Mouse (Mus musculus) cerebellum, postnatal 10 days (tissue): Measurements from ENCODE around the gene Mb.
A peak's percentile ranks its signal among the peaks of the same experiment; 100 is the strongest.

Source experiments
- DNase-seq, 2 experiments: peaks; one replicate each; pipeline ENCODE4 v3.0.0; 2021; ENCODE audit warnings: mixed read lengths in 2 of 2

Gene Mb

DNA sequence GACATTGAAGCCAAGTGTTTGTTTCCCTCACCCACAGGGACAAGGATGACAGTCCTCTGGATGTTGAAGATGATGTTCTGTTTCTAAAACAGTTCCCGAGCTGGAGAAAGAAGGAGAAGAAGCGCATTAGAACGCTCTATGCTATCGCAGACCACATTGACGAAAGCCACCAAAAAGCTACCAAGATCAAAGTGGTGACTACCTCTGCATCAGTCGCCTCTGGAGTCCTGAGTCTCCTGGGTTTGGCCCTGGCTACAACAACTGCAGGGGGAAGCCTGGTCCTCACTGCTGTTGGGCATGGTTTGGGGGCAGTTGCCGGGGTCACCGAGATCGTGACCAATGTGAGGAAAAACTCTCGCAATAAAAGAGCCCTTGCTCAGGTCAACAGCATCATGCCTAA is at the start of gene Mb:
Mb (minus strand) TSS at position 101 of the 400 bp plus-strand sequence.
- no peak for DNase-seq

DNA sequence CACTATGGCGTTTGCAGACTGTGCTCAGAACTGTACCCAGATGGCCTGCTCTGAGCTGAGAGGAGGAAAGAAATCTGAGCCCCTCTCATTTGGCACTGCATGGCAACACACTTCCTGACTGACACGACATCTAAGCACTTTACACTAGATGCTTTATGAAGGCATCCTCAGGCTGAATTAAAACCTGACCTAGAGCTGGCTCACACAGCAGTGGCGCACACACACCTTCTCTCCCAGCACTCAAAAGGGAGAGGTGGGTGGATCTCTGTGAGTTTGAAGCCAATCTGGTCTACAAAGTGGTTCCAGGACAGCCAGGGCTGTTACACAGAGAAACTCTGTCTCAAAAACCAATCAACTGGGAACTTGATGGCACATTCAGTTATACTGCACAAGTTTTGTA is 49.3 kb upstream of the Mb start:
- DNase-seq: no peak

DNA sequence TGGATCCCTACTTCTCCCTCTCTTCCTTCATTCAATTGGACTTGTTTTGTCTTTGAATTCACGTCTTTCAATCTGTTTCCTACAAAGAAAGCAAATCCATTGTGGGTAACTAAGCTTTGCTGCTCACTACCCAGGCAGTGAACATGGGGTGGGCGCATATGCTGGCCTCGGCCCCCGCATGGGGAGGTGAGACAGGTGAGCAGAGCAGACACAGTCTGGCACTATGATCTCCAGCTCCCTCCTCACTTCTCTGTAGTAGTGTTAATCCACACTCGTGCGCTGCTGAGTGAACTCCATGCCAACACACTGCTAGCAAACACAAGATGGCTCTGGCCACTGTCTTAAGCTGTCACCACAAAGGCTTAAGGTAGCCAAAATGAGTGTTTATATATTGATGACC is 46.9 kb upstream of the Mb start:
- no peak for DNase-seq

DNA sequence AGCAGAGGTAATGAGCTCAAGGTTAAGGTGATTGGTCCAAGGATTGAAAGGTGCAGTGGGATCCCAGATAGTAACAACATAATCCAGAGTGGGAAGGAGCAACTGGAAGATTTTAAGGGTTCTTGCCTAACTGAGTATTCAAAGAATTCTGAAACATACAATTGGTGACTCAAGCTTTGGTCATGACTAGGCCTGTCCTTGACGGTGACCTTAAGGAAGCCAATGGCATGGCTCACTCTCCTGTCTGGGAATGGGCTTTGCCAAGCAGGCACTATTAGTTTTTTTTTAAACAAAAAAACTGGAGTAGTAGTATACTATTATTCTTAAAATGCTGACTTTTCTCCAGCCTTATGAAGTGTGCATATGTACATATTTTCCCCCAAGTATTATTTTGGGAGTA is 44.7 kb upstream of the Mb start:
- DNase-seq: no peak

DNA sequence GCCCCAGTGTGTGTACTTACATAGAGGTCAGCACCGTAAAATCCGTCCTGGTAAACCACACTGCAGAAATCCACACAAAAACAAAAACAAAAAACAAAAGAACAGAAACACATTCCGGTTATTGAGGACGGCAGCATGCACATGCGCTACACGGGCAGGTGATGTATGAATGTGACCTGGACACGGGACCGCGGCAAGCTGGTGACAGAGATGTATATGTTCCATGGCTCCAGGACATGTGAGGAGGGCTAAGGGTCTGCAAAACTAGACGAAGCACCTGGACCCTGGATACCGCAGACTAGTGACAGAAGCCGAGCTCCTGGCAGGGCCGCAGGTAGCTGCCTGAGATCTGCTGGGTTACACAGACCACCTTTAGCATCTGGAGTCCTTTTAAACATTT is 44.0 kb upstream of the Mb start:
- DNase-seq: no peak

DNA sequence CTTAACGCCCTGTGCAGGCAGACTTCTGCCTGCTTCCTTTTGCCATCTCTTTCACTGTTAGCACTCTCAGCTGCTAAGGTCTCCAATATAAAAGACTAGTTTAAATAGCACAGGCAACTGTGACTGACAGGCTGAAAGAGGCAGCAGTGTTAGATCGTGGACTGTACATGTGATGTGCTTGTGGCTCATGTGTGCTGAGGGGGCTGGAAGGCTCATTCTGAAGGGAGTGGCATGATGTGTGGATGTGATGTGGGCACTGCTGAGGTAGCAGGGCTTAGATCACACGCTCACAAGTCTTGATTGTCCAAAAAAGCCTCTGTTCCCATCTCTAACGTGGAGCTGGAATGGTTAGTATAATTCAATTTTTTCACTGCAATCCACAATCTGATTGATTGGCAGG is 40.9 kb upstream of the Mb start:
- DNase-seq: no peak

DNA sequence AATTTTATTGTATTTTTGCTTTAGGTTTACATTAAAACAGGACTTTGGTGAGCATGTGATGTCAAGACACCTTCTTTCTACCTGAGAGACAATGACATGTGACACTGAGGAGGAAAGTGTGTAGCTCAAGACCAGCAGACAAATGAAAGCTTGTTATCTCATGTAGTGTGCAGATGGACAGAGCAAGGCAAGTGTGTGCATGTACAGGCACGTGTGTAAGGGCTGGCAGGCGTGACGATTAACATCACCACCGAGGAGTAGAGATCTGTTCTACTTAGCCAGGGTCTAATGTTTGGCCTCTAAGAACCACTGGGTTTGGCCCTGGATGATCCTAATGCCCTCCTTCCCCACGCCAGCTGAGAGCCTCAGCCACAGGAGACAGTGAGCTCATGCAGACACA is 40.1 kb upstream of the Mb start:
- no peak for DNase-seq

DNA sequence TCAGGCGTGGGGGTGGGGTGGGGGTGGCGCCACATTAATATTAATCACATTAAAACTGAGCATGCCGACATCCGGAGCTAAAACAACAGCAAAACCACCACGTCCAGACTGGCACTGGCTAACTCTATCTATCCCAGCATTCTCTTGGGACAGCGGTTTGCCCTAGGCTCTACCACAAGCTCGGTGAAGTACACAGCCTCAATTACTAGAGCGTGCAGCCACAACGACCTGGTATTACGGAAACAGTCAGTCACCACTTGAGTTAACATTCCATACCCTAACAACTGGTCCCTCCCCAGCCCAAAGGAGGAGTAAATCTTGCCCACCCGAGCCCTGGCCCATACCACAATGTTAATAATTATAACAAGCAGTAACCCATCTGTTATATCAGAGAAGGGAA is 38.8 kb upstream of the Mb start:
- no peak for DNase-seq

DNA sequence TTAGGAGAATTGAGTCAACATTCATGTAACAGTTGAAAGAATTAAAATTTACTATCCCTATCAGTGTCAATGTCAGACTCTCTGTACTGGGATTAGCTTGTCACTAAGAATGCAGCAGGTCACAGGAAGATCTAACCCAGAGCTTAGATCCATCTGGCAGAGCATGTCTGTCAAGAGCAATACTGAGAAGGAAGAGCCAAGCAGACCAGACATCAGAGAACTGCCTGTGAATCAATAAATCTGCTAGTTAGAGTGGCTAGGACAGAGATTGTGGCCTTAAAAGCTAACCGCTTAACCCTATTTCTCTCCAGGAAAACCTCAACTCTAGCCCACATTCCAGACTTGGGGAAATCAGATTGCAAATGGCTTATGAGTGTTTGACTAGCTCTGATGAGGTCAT is 36.0 kb upstream of the Mb start:
- no peak for DNase-seq

DNA sequence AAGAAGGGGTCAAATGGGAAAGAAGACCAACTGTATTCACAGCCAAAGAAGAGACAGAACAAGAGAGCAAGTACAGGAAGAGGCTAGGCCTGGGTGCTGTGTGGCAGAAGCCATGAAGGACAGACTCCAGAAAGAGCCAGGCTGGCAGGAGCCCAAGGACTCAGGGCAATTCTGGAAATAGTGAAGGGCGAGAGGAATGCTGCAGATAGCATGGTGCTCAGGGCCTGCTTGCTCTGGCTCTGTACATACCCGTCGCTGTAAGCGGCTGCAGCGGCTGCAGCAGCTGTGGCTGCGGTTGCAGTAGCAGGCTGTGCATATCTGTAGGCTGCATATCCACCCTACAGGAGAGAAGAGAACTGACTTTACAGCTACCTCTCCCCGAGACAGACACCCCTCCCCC is 35.3 kb upstream of the Mb start:
- DNase-seq: peak in 1 of 2 experiments; percentile 52

DNA sequence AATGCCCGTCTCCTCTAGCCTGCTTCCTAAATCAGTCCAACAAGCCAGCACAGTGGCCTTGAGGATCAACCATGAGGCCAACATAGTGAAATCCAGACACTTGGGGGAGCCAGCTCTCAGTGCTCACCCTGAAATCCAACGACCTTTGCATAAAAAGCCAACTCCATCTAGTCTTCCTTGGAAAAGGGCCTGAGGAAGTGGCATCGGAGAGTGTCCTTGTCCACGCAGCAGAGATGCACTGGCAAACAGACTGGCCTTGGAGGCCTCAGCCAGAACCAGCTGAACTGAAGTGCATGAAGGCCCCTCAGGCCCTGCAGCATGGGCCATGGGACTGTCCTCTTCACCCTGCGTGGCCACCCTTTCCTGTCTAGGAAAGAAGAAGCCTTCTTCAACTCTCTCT is 31.0 kb upstream of the Mb start:
- peak; percentile 30 to 33 for DNase-seq

DNA sequence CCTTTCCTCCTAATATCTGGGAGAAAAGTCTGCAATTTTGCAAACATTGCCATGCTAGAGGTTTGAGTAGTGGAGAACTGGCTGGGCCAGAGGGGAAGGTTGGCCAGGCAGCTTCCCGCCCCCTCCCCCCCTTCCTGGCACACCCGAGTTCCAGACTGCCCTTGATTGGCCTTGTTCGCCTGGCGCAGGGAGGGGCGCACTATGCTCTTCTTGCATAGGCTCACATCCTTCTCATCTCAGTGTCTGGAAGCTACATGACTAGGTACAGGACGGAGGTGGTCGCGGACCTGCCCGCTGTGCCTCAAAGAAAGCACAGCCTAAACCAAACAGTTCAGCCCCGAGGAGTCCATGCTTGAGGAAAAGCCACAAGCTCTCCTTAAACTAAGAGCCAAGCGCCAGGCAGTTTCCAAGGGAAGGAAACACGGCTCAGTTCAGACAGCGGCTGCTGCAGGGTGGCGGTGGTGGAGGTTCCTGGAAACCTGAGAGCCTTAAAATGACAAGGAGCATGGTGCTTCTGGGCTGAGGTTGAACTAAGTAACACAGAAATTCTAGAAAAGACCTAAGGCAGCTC is 30.3 kb upstream of the Mb start:
- peak; percentile 74 to 75 for DNase-seq

DNA sequence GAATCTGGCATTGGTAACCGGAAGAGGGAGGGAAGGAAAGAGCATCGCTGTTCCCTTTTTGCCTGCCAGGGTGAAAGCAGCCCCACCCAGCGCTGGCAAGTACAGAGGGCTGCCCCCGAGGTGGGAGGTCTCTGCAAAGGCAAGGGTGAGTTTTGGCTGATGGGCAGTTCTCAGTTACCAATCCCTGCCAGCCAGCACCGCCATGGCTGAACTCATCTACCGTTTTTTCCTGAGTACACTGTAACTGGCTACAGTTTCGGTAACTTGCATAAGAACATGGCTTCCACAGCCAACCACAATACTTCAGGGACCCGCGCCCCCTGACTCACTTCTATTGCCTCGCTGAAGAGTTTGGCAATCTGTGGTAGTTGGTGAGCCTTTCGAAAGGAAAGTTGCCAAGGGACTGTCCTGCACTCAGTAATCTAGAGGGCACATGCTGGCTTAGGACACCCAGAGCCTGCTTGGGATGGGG is 29.5 kb upstream of the Mb start:
- DNase-seq: peak; percentile 70 to 74

DNA sequence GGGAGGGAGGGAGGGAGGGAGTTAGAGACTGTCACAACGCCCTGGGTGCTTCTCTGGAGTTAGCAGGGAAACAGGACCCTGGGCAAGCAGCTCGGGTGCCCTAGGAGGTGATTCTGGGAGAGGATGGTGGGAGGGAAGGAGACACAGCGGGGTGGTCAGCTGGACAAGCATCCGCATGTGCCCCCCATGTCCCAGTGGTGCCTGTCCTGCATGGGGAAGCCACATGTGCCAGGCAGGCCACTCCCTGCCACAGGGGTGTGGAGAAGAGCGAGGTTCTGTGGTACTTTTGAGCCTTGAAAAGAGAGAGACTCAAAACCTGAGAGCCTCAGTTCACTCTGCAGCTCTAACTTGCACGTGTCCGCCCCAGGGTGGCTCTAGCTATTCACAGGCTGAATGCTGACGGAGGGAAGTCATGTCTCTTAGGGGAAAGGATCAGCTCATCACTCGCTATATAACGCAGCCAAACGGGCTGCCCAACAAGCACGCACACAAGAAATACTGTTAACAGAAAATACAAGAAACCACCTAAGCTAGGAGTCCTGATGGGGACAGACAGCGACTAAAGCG is 28.9 kb upstream of the Mb start:
- DNase-seq: peak in 1 of 2 experiments; percentile 18

DNA sequence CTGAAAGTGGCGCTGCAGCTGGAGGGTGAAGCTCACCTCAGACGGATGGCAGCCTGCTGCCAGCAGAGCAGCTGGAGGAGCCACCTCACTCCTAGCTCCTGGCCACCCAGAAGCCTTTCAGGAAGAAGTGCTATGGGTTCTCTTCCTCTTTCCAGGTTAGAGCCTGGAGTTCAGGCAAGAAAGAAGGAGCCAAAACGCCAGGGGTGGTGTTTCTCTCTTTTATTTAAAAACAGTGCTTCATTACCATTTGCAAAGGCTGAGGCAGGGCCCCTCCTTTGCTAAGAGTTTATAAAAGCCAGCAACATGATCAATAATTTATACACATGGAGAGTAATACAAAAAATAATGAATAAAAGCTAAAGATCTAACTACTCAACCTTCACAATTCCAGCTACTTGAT is 28.3 kb upstream of the Mb start:
- DNase-seq: no peak

DNA sequence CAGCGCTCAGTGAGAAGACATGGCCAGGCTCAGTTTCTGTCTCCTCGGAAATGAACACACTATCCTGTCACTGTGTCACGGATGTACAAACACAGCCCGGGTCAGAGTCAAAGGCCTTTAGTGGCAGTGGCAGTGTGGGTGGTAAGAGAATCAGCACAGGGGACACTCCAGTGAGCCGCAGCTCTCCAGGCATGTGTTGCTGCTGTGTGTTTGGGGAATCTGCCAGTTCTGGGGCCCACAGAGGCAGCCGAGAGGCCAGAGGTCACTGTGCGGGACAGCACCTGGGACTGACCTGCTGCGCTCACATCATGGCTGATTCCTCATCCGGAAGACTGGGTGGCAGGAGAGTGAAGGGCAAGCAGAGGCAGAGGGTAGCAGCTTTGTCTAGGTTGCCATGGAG is 27.4 kb upstream of the Mb start:
- no peak for DNase-seq

DNA sequence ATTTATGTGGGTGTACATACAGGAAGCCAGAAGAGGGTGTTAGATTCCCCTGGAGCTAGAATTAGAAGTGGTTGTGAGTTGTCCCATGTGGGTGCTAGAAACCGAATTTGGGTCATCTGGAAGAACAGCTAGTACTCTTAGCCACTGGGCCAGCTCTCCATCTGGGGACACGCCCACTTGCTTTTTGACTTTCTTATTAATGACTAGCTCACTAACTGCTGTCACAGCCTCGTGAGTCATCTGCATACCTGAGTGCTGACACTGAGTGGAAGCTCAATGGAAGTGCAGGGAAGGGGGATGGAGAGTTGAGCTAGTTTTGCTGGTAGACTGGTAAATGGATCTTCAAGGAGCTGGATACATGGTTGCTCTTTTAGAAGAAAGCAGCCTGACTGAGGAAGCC is 26.1 kb upstream of the Mb start:
- DNase-seq: no peak

DNA sequence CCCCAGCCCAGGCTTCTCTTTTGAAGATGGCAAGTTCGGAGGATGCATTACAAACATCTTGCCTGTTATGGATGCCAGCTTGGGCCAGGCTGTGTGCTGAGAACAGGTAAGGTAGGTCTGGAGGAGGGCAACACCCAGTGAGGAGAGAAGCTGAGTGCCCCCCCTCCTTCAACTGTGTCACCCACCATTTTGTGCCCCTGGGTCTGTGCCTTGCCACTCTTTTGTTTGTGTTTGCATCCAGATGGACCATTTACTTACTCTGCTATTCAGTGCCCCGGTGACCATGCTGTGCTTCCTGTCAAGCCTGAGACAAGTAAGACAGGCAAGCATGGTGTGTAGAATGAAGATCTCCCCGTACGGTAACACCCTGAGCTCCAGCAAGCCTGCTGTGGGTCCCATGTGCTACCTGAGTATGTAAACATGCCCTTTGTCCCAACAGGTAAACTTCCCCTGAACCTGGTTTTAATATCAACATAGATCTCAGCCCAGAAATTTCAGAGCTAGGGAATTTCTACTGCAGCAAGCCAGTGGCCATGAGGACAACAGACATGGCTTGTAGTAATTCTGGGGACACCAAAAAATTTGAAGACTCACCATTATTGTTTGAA is 22.2 kb upstream of the Mb start:
- no peak for DNase-seq

DNA sequence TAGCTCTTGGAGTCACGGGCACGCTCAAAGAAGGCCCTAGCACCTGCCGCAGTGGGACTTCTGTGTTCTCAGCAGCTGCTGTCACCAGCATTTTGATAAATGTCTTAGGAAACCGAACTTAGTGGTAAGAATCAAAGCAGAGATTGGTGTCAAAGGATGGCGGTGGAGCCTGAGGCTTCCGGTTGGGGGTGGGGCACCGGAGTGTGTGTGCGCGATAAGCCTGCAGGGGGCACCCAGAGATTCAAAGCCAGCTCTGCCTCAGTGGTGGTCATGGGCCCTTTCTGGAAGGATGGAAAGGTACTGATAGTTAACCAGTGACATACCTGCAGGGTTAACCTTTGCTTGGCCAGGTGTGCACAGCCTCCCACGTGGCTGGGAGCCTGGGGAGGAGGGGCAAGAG is 21.0 kb upstream of the Mb start:
- peak; percentile 59 to 62 for DNase-seq

DNA sequence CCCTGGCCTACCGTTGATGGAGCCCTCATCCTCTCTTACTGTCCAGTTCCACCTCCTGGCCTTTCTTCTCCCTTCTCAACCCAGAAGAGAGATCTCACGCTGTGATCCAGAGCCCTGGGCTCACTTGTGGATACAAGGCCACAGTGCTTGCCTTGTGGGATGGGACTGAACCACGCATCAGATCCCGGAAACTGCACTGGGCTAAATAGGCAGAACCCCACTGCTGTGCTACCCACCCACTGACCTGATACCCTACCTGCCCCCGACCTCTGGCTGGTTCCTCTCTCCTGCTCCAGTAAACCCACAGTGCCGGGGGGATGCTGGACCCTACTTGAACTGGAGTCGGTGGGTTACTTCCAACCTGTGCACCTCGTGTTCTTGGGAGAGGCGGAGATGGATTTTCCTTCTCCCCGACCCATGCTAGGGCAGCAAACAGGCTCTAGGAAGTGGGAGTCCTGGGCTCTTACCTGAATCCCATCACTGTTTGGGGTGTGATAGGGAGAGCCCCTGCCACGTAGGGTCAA is 20.3 kb upstream of the Mb start:
- no peak for DNase-seq

DNA sequence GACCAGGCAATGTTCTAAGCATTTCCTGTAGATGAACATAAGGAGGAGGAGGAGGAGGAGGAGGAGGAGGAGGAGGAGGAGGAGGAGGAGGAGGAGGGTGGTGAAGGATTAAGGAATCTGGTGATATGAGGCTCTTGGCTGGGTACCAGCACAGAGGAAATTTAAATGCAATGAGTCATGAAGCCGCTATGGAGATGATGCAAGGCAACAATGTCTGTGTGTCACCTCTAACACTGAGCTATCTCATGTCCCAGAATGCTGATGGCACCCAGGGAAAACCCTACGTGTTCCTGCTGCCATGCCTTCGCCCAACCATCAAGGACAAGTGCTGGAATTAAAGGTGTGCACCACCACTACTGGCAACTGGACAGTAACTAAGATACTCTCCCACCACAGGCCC is 18.5 kb upstream of the Mb start:
- DNase-seq: no peak

DNA sequence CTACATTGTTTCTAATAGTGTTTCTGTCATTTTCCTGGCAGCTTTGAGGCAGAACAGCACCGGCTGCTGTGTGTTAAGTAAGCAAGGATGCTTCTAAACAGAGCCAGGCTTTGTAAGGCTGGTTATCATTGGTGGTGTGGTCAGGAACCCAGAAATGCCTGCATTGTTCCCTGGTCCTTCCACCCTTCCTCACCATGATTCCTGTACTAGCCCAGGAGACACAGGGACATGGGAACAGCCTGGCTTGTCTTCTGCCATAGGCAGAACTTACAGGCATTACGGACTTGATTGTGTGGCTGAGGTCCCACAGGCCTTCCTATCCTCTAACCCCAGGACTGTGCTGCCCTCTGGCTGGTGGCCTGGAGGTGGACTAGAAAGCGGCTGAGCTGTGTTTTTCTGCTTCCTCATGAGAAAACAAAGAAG is 18.0 kb upstream of the Mb start:
- DNase-seq: peak; percentile 38 to 48

DNA sequence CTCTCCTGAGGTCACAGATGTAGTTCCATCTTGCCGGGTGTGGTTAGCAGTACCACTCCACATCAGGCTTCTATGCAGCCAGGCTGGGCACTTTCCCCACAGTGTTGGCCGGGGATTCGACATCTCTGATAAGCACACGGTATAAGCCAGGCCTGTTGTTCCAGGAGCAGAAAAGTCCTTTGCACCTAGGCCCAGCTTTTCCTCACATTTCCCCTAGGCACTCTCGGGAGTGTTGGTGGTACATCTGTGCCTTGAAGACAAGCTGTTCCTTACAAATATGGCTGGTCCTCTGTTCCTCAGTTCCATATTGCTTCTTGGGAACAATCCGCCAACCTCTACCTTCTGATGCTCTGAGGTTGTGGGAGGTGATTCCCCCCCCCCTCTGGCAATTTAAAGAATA is 15.8 kb upstream of the Mb start:
- no peak for DNase-seq

DNA sequence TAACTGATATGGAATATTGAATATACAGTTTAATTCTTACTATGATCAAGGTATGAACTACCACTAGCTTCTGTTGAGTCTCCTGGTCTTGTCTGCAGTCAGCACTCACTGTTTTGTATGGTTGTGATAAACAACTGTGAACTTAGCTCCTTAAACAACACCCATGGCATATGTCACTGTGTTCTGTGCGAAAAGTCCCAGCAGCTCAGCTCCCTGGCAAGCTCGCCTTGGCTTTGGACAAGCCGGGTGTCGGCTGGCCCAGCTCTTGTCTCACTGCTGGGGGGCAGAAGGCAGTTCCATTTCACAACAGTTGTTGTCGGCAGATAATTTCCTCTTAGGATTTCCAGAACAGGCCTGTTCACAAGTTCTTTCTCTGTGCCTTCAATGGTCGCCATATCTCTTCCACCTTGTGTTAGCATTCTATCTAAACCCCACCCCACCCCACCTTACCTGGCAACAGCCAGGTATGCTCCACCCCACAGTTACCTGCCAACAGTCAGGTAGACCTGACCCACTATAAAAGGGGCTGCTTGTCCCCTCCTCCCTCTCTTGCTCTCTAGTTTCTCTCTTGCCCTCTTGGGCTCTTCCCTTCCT is 14.9 kb upstream of the Mb start:
- peak in 1 of 2 experiments; percentile 25 for DNase-seq
